Mouse (Mus musculus) CH12.LX (cell line): ENCODE results near the gene Gls. TPM values are rescaled to one million over a fixed set of nuclear protein-coding genes. Genes with fewer than 3 reads are reported as not detected.

Experiments used
- DNase-seq: peaks from one replicate; pipeline ENCODE4 v3.0.0-alpha.2; 2013; ENCODE audit errors: extremely low read depth
- H3K27ac ChIP-seq: 2 replicates; pipeline ENCODE4 v1.5.1; 2012; ENCODE audit warnings: low read depth, mild to moderate bottlenecking, control low read depth, moderate library complexity; ENCODE audit not compliant: insufficient read depth
- H3K27me3 ChIP-seq: replicated peaks from 2 replicates; pipeline ENCODE3; 2012; ENCODE audit warnings: inconsistent platforms
- H3K36me3 ChIP-seq, 2 experiments: replicated peaks in 1 of 2; 2 replicates each; pipeline versions ENCODE3 to v1.6.1; 2012; ENCODE audit warnings: inconsistent platforms in 1 of 2, low read length in 1 of 2, mild to moderate bottlenecking in 1 of 2, mixed read lengths in 1 of 2, moderate library complexity in 1 of 2; ENCODE audit not compliant: control insufficient read depth in 1 of 2, insufficient read depth in 1 of 2
- H3K4me1 ChIP-seq, 2 experiments: 2 replicates each; pipeline ENCODE4 v1.6.1; 2012; ENCODE audit warnings: inconsistent platforms in 1 of 2, moderate library complexity in 1 of 2; ENCODE audit not compliant: insufficient read depth in 2 of 2, control insufficient read depth in 1 of 2
- H3K4me2 ChIP-seq: 2 replicates; pipeline ENCODE4 v1.6.1; 2012; ENCODE audit warnings: low read depth, mild to moderate bottlenecking, control low read depth; ENCODE audit not compliant: poor library complexity, insufficient read depth, severe bottlenecking
- H3K4me3 ChIP-seq, 3 experiments: fragments of 150-350 bp in 1 of 3; sonication (generic) in 1 of 3; replicated peaks in 1 of 3; 2 replicates each; pipeline versions ENCODE3 to v1.5.1; 2011 to 2012; ENCODE audit warnings: low read depth in 2 of 3, low read length in 2 of 3, mild to moderate bottlenecking in 2 of 3, moderate library complexity in 2 of 3, control low read depth in 1 of 3, improper control_type of control experiment in 1 of 3, inconsistent platforms in 1 of 3, mixed read lengths in 1 of 3; ENCODE audit not compliant: poor library complexity in 1 of 3
- H3K79me2 ChIP-seq: replicated peaks from 2 replicates; pipeline ENCODE4 v1.6.1; 2012; ENCODE audit warnings: mild to moderate bottlenecking, moderate library complexity; ENCODE audit not compliant: control insufficient read depth, poor library complexity, insufficient read depth, severe bottlenecking; ENCODE audit errors: extremely low read depth
- H3K9ac ChIP-seq: 2 replicates; pipeline ENCODE4 v1.6.1; 2012; ENCODE audit warnings: low read depth, mild to moderate bottlenecking, control low read depth, moderate library complexity; ENCODE audit not compliant: insufficient read depth
- H3K9me3 ChIP-seq: replicated peaks from 2 replicates; pipeline ENCODE3; 2012; ENCODE audit warnings: low read length, inconsistent platforms, mixed read lengths
- BHLHE40 ChIP-seq: IDR thresholded peaks from 2 replicates; pipeline ENCODE4 v1.6.1; 2011; ENCODE audit warnings: mild to moderate bottlenecking, low read depth, low read length, improper control_type of control experiment
- CHD1 ChIP-seq: IDR thresholded peaks from 2 replicates; pipeline ENCODE4 v1.6.1; 2012; ENCODE audit warnings: low read depth, low read length, improper control_type of control experiment, inconsistent platforms
- ELF1 ChIP-seq: IDR thresholded peaks from 2 replicates; pipeline ENCODE4 v1.6.1; 2014; ENCODE audit warnings: low read depth, mild to moderate bottlenecking, inconsistent platforms, low read length, improper control_type of control experiment
- EP300 ChIP-seq: IDR thresholded peaks from 2 replicates; pipeline ENCODE4 v1.6.1; 2011; ENCODE audit warnings: low read length, improper control_type of control experiment
- GABPA ChIP-seq: IDR thresholded peaks from 2 replicates; pipeline ENCODE4 v1.6.1; 2012; ENCODE audit warnings: low read depth, low read length, improper control_type of control experiment, inconsistent platforms; ENCODE audit not compliant: insufficient replicate concordance
- HCFC1 ChIP-seq: IDR thresholded peaks from 2 replicates; pipeline ENCODE4 v1.6.1; 2012; ENCODE audit warnings: low read depth, mild to moderate bottlenecking, inconsistent platforms, low read length, improper control_type of control experiment
- IRF4 ChIP-seq: IDR thresholded peaks from 2 replicates; pipeline ENCODE4 v1.6.1; 2014; ENCODE audit warnings: low read depth, mild to moderate bottlenecking, inconsistent platforms, low read length, improper control_type of control experiment
- JUND ChIP-seq: conservative IDR thresholded peaks from 2 replicates; pipeline ENCODE4 v1.6.1; 2011; ENCODE audit warnings: low read depth, low read length, improper control_type of control experiment
- MAFK ChIP-seq: IDR thresholded peaks from 2 replicates; pipeline ENCODE4 v1.6.1; 2011; ENCODE audit warnings: low read length, improper control_type of control experiment; ENCODE audit not compliant: insufficient replicate concordance
- MAX ChIP-seq: IDR thresholded peaks from 2 replicates; pipeline ENCODE4 v1.6.1; 2011; ENCODE audit warnings: low read length, improper control_type of control experiment
- MAZ ChIP-seq: IDR thresholded peaks from 2 replicates; pipeline ENCODE4 v1.6.1; 2012; ENCODE audit warnings: low read depth, mild to moderate bottlenecking, inconsistent platforms, low read length, improper control_type of control experiment, moderate library complexity
- MEF2A ChIP-seq: IDR thresholded peaks from 2 replicates; pipeline ENCODE4 v1.6.1; 2014; ENCODE audit warnings: low read depth, mild to moderate bottlenecking, inconsistent platforms, low read length, improper control_type of control experiment, borderline replicate concordance
- MYC ChIP-seq: IDR thresholded peaks from 2 replicates; pipeline ENCODE4 v1.6.1; 2011; ENCODE audit warnings: low read depth, mild to moderate bottlenecking, improper control_type of control experiment, low read length
- NELFE ChIP-seq: IDR thresholded peaks from 2 replicates; pipeline ENCODE4 v1.6.1; 2011; ENCODE audit warnings: low read depth, low read length, improper control_type of control experiment
- NRF1 ChIP-seq: IDR thresholded peaks from 2 replicates; pipeline ENCODE4 v1.6.1; 2014; ENCODE audit warnings: low read depth, mild to moderate bottlenecking, inconsistent platforms, low read length, improper control_type of control experiment, moderate library complexity
- POLR2A ChIP-seq: IDR thresholded peaks from 2 replicates; pipeline ENCODE4 v1.6.1; 2011; ENCODE audit warnings: low read depth, mild to moderate bottlenecking, improper control_type of control experiment, low read length
- POLR2AphosphoS2 ChIP-seq: IDR thresholded peaks from 2 replicates; pipeline ENCODE4 v1.6.1; 2011; ENCODE audit warnings: low read depth, low read length, improper control_type of control experiment
- RAD21 ChIP-seq: IDR thresholded peaks from 2 replicates; pipeline ENCODE4 v1.6.1; 2011; ENCODE audit warnings: low read depth, mild to moderate bottlenecking, low read length, improper control_type of control experiment, moderate library complexity
- RCOR1 ChIP-seq: conservative IDR thresholded peaks from 2 replicates; pipeline ENCODE4 v1.6.1; 2012; ENCODE audit warnings: low read depth, mild to moderate bottlenecking, inconsistent platforms, low read length, improper control_type of control experiment
- SMC3 ChIP-seq: IDR thresholded peaks from 2 replicates; pipeline ENCODE4 v1.6.1; 2011; ENCODE audit warnings: low read depth, low read length, improper control_type of control experiment
- TBP ChIP-seq: conservative IDR thresholded peaks from 2 replicates; pipeline ENCODE4 v1.6.1; 2011; ENCODE audit warnings: low read depth, low read length, improper control_type of control experiment
- TCF12 ChIP-seq: IDR thresholded peaks from 2 replicates; pipeline ENCODE4 v1.6.1; 2014; ENCODE audit warnings: low read depth, mild to moderate bottlenecking, inconsistent platforms, low read length, improper control_type of control experiment
- USF2 ChIP-seq: conservative IDR thresholded peaks from 2 replicates; pipeline ENCODE4 v1.6.1; 2011; ENCODE audit warnings: low read depth, low read length, improper control_type of control experiment
- ZNF384 ChIP-seq: IDR thresholded peaks from 2 replicates; pipeline ENCODE4 v1.6.1; 2012; ENCODE audit warnings: low read depth, low read length, improper control_type of control experiment, inconsistent platforms
- dilution Hi-C: fragments of 300-500 bp; cut with MboI; formaldehyde crosslinking; loops from 2 replicates; pipeline ENCODE4 v1.14.3; 2020; ENCODE audit warnings: low sequenced_read_pairs; ENCODE audit not compliant: extremely low pct_unique_long_range_greater_than_20kb, extremely low pct_ligation_motif_present
- in situ Hi-C: fragments of 300-500 bp; cut with MboI; formaldehyde crosslinking; loops from 3 replicates; pipeline ENCODE4 v1.14.3; 2019; ENCODE audit warnings: low sequenced_read_pairs, low pct_ligation_motif_present, low pct_unique_long_range_greater_than_20kb, mixed read lengths
- polyA plus RNA-seq: library from polyadenylated mRNA; unstranded; fragments of >175 nt; gene quantifications from 2 replicates; pipeline ENCODE4 v1.2.1, GENCODE M21; 2012; ENCODE audit warnings: low read depth; ENCODE audit not compliant: insufficient read length
- total RNA-seq, 2 experiments: library from RNA; depleted of rRNA; stranded (reverse); fragments of 300-350 nt in 1 of 2; fragments of >200 nt in 1 of 2; gene quantifications; 2 replicates each; pipeline ENCODE4 v1.2.3; 2012 to 2014

Gls gene
- total and polyA plus RNA-seq, 3 experiments: 107 to 182 (median 150) TPM

DNA sequence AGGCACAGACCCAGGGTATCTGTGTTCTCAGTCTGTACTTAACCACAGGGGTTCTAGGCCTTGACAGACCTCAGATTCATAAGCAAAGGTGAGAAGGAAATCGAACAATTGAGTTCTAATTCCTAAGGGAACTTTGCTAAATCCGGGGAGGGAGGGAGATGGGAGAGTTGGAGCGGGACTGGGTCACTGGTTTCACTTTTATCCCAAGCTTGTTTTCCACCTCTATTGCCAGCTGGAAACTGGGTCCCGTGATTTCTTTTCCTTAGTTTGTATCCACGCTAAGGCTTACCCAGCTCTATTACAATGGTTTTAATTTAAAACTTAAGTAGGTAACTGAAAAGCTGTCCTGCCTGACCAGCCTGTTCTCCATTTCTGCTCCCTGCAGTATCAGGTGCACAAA is 57.7 kb downstream of the Gls start:
- H3K9me3 ChIP-seq: no peaks in the 10 kb centered on the region
- DNase-seq: no peak
- H3K79me2 ChIP-seq: no peaks in the 10 kb centered on the region
- dilution Hi-C loops (no loop called here), in situ Hi-C loops (no loop called here)
- TF ChIP-seq ZNF384 (no peak), MEF2A (no peak), MAZ (no peak), MAX (no peak), EP300 (no peak), IRF4 (no peak), POLR2AphosphoS2 (no peak), HCFC1 (no peak), ELF1 (no peak), CHD1 (no peak), NRF1 (no peak), NELFE (no peak), USF2 (no peak), JUND (no peak)
- peaks cover 0 to 12% of the 10 kb centered on the region in 2 experiments for H3K36me3 ChIP-seq
- H3K4me2 ChIP-seq: no peak overlapping the region
- H3K27me3 ChIP-seq: no peaks in the 10 kb centered on the region
- no peak overlapping the region for H3K27ac ChIP-seq
- H3K9ac ChIP-seq: no peak overlapping the region
- H3K4me3 ChIP-seq: no peak overlapping the region
- H3K4me1 ChIP-seq: peaks cover 2 to 14% of the 10 kb centered on the region in 2 experiments; a peak in 3 of 4 replicates

DNA sequence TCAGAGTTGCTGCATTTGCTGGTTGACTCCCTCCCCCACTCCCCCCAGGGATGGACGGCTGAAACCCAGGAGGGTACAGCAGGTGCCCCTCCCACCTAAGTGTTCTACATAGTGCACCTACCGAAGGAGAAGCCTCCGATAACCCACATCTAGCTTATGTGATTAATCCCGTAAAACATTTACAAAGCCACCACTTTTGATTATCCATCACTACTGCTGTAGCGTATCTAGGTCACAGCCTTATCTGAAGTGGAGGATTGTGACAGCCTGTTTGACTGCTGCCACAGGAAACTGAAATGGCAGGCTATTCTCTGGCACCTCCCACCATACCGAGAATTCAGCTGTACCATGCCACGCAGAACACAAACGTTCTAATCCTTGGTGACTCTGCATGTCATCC is 61.8 kb downstream of the Gls start:
- DNase-seq: no peak
- TF ChIP-seq RAD21 (no peak), SMC3 (no peak), BHLHE40 (no peak), RCOR1 (no peak), ELF1 (no peak), JUND (no peak), POLR2A (no peak), MAZ (no peak), MAFK (no peak), NRF1 (no peak), TBP (no peak), IRF4 (no peak), TCF12 (no peak), MYC (no peak), GABPA (no peak)
- H3K27ac ChIP-seq: no peak overlapping the region
- dilution Hi-C loops: no loop called here
- no peaks in the 10 kb centered on the region for H3K27me3 ChIP-seq
- peaks cover 2 to 26% of the 10 kb centered on the region in 2 experiments; a peak in 3 of 4 replicates for H3K4me1 ChIP-seq
- H3K4me2 ChIP-seq: no peak overlapping the region
- H3K79me2 ChIP-seq: no peaks in the 10 kb centered on the region
- no peak overlapping the region for H3K4me3 ChIP-seq
- H3K9me3 ChIP-seq: no peaks in the 10 kb centered on the region
- H3K36me3 ChIP-seq: peaks cover 10 to 25% of the 10 kb centered on the region in 2 experiments
- no peak overlapping the region for H3K9ac ChIP-seq
- in situ Hi-C loops: no loop called here
